Comparison of ENCODE assay signal across 16 mouse cellular contexts in genomic region chr16:55504796-55505413, GRCm38 (mm10).
DNase-seq lines count a peak whose midpoint lies in the region; ATAC-seq lines count a peak whose summit lies in the region.
"Had no signal": no experiment of that assay in that cellular context is flagged by ENCODE, and none has a peak within 500 bp of the region (broad histone marks: within the 10 kb centered on the region; RNA-seq: fewer than 3 reads in every experiment).

No protein-coding gene starts in this region.

- no peaks in the 10 kb centered on the region for H3K9me3 ChIP-seq in heart, embryonic 15.5 days (replicated peaks)
- H3K9me3 ChIP-seq in heart, embryonic 12.5 days (replicated peaks): no peaks in the 10 kb centered on the region
- H3K9me3 ChIP-seq in intestine, embryonic 15.5 days: no peaks in the 10 kb centered on the region
- H3K9me3 ChIP-seq: embryonic facial prominence, embryonic 13.5 days; midbrain, embryonic 10.5 days; neural tube, embryonic 12.5 days had no signal

- H3K4me1 ChIP-seq in heart, embryonic 15.5 days (replicated peaks): no peaks in the 10 kb centered on the region
- peaks cover 4% of the 10 kb centered on the region; the same call in 1 of the 2 replicates for H3K4me1 ChIP-seq in heart, embryonic 12.5 days (replicated peaks)
- H3K4me1 ChIP-seq in intestine, embryonic 15.5 days (replicated peaks): no peaks in the 10 kb centered on the region
- H3K4me1 ChIP-seq: embryonic facial prominence, embryonic 13.5 days; midbrain, embryonic 10.5 days; neural tube, embryonic 12.5 days had no signal

- peak overlapping the region; percentile 45 for H3K27ac ChIP-seq in heart, embryonic 15.5 days
- no peak overlapping the region for H3K27ac ChIP-seq in heart, embryonic 12.5 days (ENCODE audit: poor library complexity, severe bottlenecking)
- H3K27ac ChIP-seq in intestine, embryonic 15.5 days: no peak overlapping the region
- H3K27ac ChIP-seq: embryonic facial prominence, embryonic 13.5 days; midbrain, embryonic 10.5 days; neural tube, embryonic 12.5 days had no signal

- H3K4me3 ChIP-seq in heart, embryonic 15.5 days: no peak overlapping the region
- no peak overlapping the region for H3K4me3 ChIP-seq in heart, embryonic 12.5 days
- H3K4me3 ChIP-seq in intestine, embryonic 15.5 days (replicated peaks): no peak overlapping the region
- H3K4me3 ChIP-seq: embryonic facial prominence, embryonic 13.5 days; midbrain, embryonic 10.5 days; neural tube, embryonic 12.5 days had no signal

- 45% methylated on average over 6 of the region's 6 CpGs for WGBS in heart, embryonic 15.5 days
- 32% methylated on average over 6 of the region's 6 CpGs for WGBS in heart, embryonic 12.5 days
- WGBS in intestine, embryonic 15.5 days: 32% methylated on average over 6 of the region's 6 CpGs

- no peaks in the 10 kb centered on the region for H3K36me3 ChIP-seq in heart, embryonic 15.5 days
- H3K36me3 ChIP-seq in heart, embryonic 12.5 days: no peaks in the 10 kb centered on the region
- no peaks in the 10 kb centered on the region for H3K36me3 ChIP-seq in intestine, embryonic 15.5 days
- H3K36me3 ChIP-seq: embryonic facial prominence, embryonic 13.5 days; midbrain, embryonic 10.5 days; neural tube, embryonic 12.5 days had no signal

- peak; percentile 22 to 26 for DNase-seq in urinary bladder, postnatal 36 days (ENCODE audit: low spot score in 2 of 2)
- no peak for DNase-seq in urinary bladder, postnatal 25 days (ENCODE audit: low spot score)
- DNase-seq in layer of hippocampus, adult 9-10 months (ENCODE audit: low spot score): no peak
- no peak for DNase-seq in Muller cell, postnatal 12 days (ENCODE audit: inconsistent ontology term)
- DNase-seq in right cerebral cortex, postnatal 36 days (ENCODE audit: low spot score in 2 of 2): no peak
- DNase-seq: cerebellum, postnatal 10 days; kidney, postnatal 10 days; retina, postnatal 1 day had no signal

- ATAC-seq in heart, embryonic 15.5 days (replicated peaks; ENCODE audit: insufficient number of reproducible peaks, insufficient read depth, low FRiP score, low read depth): no peak
- no peak for ATAC-seq in heart, embryonic 12.5 days (ENCODE audit: insufficient number of reproducible peaks, low FRiP score)
- ATAC-seq in intestine, embryonic 15.5 days: peak; percentile 94

- no peaks in the 10 kb centered on the region for H3K27me3 ChIP-seq in heart, embryonic 15.5 days
- no peaks in the 10 kb centered on the region for H3K27me3 ChIP-seq in heart, embryonic 12.5 days (replicated peaks)
- H3K27me3 ChIP-seq in intestine, embryonic 15.5 days (replicated peaks): no peaks in the 10 kb centered on the region
- H3K27me3 ChIP-seq: CH12.LX; embryonic facial prominence, embryonic 13.5 days; neural tube, embryonic 12.5 days had no signal

- no peak overlapping the region for H3K4me2 ChIP-seq in heart, embryonic 15.5 days
- H3K4me2 ChIP-seq in heart, embryonic 12.5 days: no peak overlapping the region
- H3K4me2 ChIP-seq in intestine, embryonic 15.5 days (replicated peaks): no peak overlapping the region
- H3K4me2 ChIP-seq: embryonic facial prominence, embryonic 13.5 days; liver, embryonic 11.5 days; neural tube, embryonic 12.5 days had no signal

- no peak overlapping the region for H3K9ac ChIP-seq in heart, embryonic 15.5 days
- H3K9ac ChIP-seq in heart, embryonic 12.5 days: no peak overlapping the region
- no peak overlapping the region for H3K9ac ChIP-seq in intestine, embryonic 15.5 days
- H3K9ac ChIP-seq: embryonic facial prominence, embryonic 13.5 days; neural tube, embryonic 12.5 days had no signal

Comparison
In these comparisons a context has a peak if more than half of its experiments do, and no peak if none do; other contexts are left out.
1. DNase-seq: peak in urinary bladder, postnatal 36 days (2 of 2); none in urinary bladder, postnatal 25 days (single experiment), layer of hippocampus, adult 9-10 months (single experiment), Muller cell, postnatal 12 days (single experiment) and right cerebral cortex, postnatal 36 days (0 of 2).